Mouse (Mus musculus) embryonic facial prominence, embryonic 11.5 days (tissue): ENCODE data around the gene Babam1. TPM values are rescaled to one million over a fixed set of nuclear protein-coding genes. Genes with fewer than 3 reads are reported as not detected.
"Not testable (repeated sequence)": the region's sequence is repeated elsewhere in the genome, so short reads cannot be mapped to it uniquely, and the experiment has no call there.

ENCODE experiments used
- ATAC-seq: fragments of 200-750 bp; cut with Nextera tagmentation; replicated peaks from 2 replicates; pipeline ENCODE4 v1.8.0; 2017; ENCODE audit warnings: low read depth; ENCODE audit not compliant: insufficient number of reproducible peaks, low FRiP score, low TSS enrichment
- DNase-seq: peaks from one replicate; pipeline ENCODE4 v3.0.0-alpha.2; 2015; ENCODE audit warnings: low spot score
- H3K27ac ChIP-seq: fragments of 300-500 bp; sonication (generic); replicated peaks from 2 replicates; pipeline ENCODE4 v1.5.1; 2014; ENCODE audit warnings: mild to moderate bottlenecking, low read depth, low read length, control low read depth
- H3K27me3 ChIP-seq: fragments of 300-500 bp; sonication (generic); 2 replicates; pipeline ENCODE4 v1.6.1; 2014; ENCODE audit warnings: mild to moderate bottlenecking, low read length, moderate library complexity, mixed read lengths; ENCODE audit not compliant: control insufficient read depth, insufficient read depth
- H3K36me3 ChIP-seq: fragments of 300-500 bp; sonication (generic); replicated peaks from 2 replicates; pipeline ENCODE4 v1.6.1; 2014; ENCODE audit warnings: low read depth, mild to moderate bottlenecking, low read length, moderate library complexity, mixed read lengths; ENCODE audit not compliant: control insufficient read depth, insufficient read depth
- H3K4me1 ChIP-seq: fragments of 300-500 bp; sonication (generic); 2 replicates; pipeline ENCODE4 v1.6.1; 2014; ENCODE audit warnings: low read length, mixed read lengths; ENCODE audit not compliant: control insufficient read depth, insufficient read depth
- H3K4me2 ChIP-seq: fragments of 300-500 bp; sonication (generic); 2 replicates; pipeline ENCODE4 v1.6.1; 2014; ENCODE audit warnings: low read depth, mild to moderate bottlenecking, control low read depth, low read length, moderate library complexity
- H3K4me3 ChIP-seq: fragments of 300-500 bp; sonication (generic); 2 replicates; pipeline ENCODE4 v1.5.1; 2014; ENCODE audit warnings: low read depth, low read length, control low read depth
- H3K9ac ChIP-seq: fragments of 300-500 bp; sonication (generic); replicated peaks from 2 replicates; pipeline ENCODE4 v1.6.1; 2014; ENCODE audit warnings: mild to moderate bottlenecking, control low read depth, low read length
- H3K9me3 ChIP-seq: fragments of 300-500 bp; sonication (generic); replicated peaks from 2 replicates; pipeline ENCODE4 v1.6.1; 2016; ENCODE audit warnings: mild to moderate bottlenecking, low read length, inconsistent platforms, mixed read lengths; ENCODE audit not compliant: control insufficient read depth
- WGBS: fragments of 180-500 bp; shearing (Covaris S2); extraction: QIAGEN DNeasy Blood & Tissue Kit; methylation state at CpG from one replicate; pipeline ENCODE4 v1.1.7; 2014; 5-methylcytosine and 5-hydroxymethylcytosine counted together
- polyA plus RNA-seq: library from polyadenylated mRNA; unstranded; fragments of >200 nt; fragmentation: Nextera tagmentation; extraction: Ambion mirVana; gene quantifications from 2 replicates; pipeline ENCODE4 v1.2.1, GENCODE M21; 2014

The Babam1 gene
- polyA plus RNA-seq, 1 experiment from 2014 or later, result 93.6 TPM

GRCm38 (mm10) chr8:71432935-71433334 is 36.3 kb downstream of the Babam1 start:
- DNase-seq, H3K9me3 ChIP-seq, H3K27me3 ChIP-seq, H3K4me2 ChIP-seq, H3K27ac ChIP-seq, H3K9ac ChIP-seq, ATAC-seq, H3K4me1 ChIP-seq, H3K36me3 ChIP-seq, H3K4me3 ChIP-seq: not testable (repeated sequence)
- WGBS, result 84% methylated on average over 1 of the region's 1 CpGs

DNA sequence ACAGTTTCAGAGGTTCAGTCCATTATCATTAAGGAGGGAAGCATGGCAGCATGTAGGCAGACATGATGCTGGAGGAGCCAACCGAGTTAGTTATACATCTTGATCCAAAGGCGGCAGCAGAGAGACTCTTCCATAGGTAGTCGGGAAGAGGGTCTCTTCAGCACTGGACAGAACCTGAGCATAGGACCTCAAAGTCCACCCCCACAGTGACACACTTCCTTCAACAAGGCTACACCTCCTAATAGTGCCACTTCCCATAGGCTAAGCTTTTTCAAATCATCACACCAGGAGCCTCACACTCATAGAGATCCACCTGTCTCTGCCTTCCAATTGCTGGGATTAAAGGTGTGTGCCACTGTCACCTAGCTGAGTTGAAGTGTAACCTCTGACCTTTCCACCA is 40.4 kb downstream of the Babam1 start:
- Histone ChIP-seq H3K27ac (no peak overlapping the region), H3K4me2 (no peak overlapping the region), H3K36me3 (no peaks in the 10 kb centered on the region), H3K27me3 (no peaks in the 10 kb centered on the region), H3K4me3 (no peak overlapping the region), H3K4me1 (no peaks in the 10 kb centered on the region), H3K9ac (no peak overlapping the region), H3K9me3 (no peaks in the 10 kb centered on the region)
- ATAC-seq, result no peak
- WGBS, result 58% methylated on average over 3 of the region's 3 CpGs
- no peak for DNase-seq

- no peaks in the 10 kb centered on the region for H3K27me3 ChIP-seq
- peak; percentile 84 for DNase-seq
- no peak overlapping the region for H3K27ac ChIP-seq
- H3K4me1 ChIP-seq, result no peaks in the 10 kb centered on the region
- no peak overlapping the region for H3K4me3 ChIP-seq
- no peak overlapping the region for H3K9ac ChIP-seq
- no peaks in the 10 kb centered on the region for H3K9me3 ChIP-seq
- no peak for ATAC-seq
- H3K4me2 ChIP-seq, result no peak overlapping the region
- H3K36me3 ChIP-seq, result no peaks in the 10 kb centered on the region
- WGBS, result 1% methylated on average over 7 of the region's 7 CpGs
Measured at GRCm38 (mm10) chr8:71441404-71441803, 44.7 kb downstream of the Babam1 start.

- Histone ChIP-seq H3K4me1 (no peaks in the 10 kb centered on the region), H3K36me3 (no peaks in the 10 kb centered on the region), H3K4me2 (no peak overlapping the region), H3K27ac (no peak overlapping the region), H3K4me3 (no peak overlapping the region), H3K27me3 (no peaks in the 10 kb centered on the region), H3K9me3 (no peaks in the 10 kb centered on the region), H3K9ac (no peak overlapping the region)
- WGBS, result 79% methylated on average over 7 of the region's 7 CpGs
- ATAC-seq (no peak), DNase-seq (no peak)
Measured at GRCm38 (mm10) chr8:71445096-71445495, 48.4 kb downstream of the Babam1 start.

- no peak overlapping the region for H3K27ac ChIP-seq
- no peaks in the 10 kb centered on the region for H3K4me1 ChIP-seq
- H3K36me3 ChIP-seq, result no peaks in the 10 kb centered on the region
- H3K4me3 ChIP-seq, result no peak overlapping the region
- H3K9ac ChIP-seq, result no peak overlapping the region
- 62% methylated on average over 4 of the region's 4 CpGs for WGBS
- no peak for DNase-seq
- no peak overlapping the region for H3K4me2 ChIP-seq
- H3K9me3 ChIP-seq, result no peaks in the 10 kb centered on the region
- H3K27me3 ChIP-seq, result no peaks in the 10 kb centered on the region
- ATAC-seq, result no peak
Measured at GRCm38 (mm10) chr8:71451337-71451736, 54.7 kb downstream of the Babam1 start.

GRCm38 (mm10) chr8:71451777-71452176 is 55.1 kb downstream of the Babam1 start:
- Histone ChIP-seq H3K4me3 (no peak overlapping the region), H3K27ac (no peak overlapping the region), H3K9me3 (no peaks in the 10 kb centered on the region), H3K9ac (no peak overlapping the region), H3K4me2 (no peak overlapping the region), H3K4me1 (no peaks in the 10 kb centered on the region), H3K36me3 (no peaks in the 10 kb centered on the region), H3K27me3 (no peaks in the 10 kb centered on the region)
- WGBS, result 52% methylated on average over 11 of the region's 11 CpGs
- no peak for ATAC-seq
- no peak for DNase-seq

- no peak overlapping the region for H3K4me2 ChIP-seq
- DNase-seq, result no peak
- WGBS, result 76% methylated on average over 2 of the region's 2 CpGs
Measured at GRCm38 (mm10) chr8:71452669-71453068, 56.0 kb downstream of the Babam1 start.

More at GRCm38 (mm10) chr8:71452669-71453068, 56.0 kb downstream of the Babam1 start:
- no peaks in the 10 kb centered on the region for H3K36me3 ChIP-seq
- ATAC-seq, result no peak
- no peak overlapping the region for H3K27ac ChIP-seq
- no peaks in the 10 kb centered on the region for H3K9me3 ChIP-seq
- H3K4me3 ChIP-seq, result no peak overlapping the region
- no peaks in the 10 kb centered on the region for H3K27me3 ChIP-seq
- no peaks in the 10 kb centered on the region for H3K4me1 ChIP-seq
- H3K9ac ChIP-seq, result no peak overlapping the region
